Mouse (Mus musculus): Measurements from ENCODE around the gene Tmem102.

- TF ChIP-seq CTCF (IDR thresholded peaks at IDR 0.05; ENCODE audit: low read depth, low read length), result no peak
- no peak for TF ChIP-seq GATA2 (IDR thresholded peaks at IDR 0.05; ENCODE audit: borderline replicate concordance, low read depth, low read length)
- no peak for TF ChIP-seq GATA1 (IDR thresholded peaks at IDR 0.05; ENCODE audit: borderline replicate concordance, low read length)
Observed at GRCm38 (mm10) chr11:69807641-69808040, 2.2 kb upstream of the Tmem102 start.
